Mouse (Mus musculus): ENCODE data around the gene Palm.

Palm gene

DNA sequence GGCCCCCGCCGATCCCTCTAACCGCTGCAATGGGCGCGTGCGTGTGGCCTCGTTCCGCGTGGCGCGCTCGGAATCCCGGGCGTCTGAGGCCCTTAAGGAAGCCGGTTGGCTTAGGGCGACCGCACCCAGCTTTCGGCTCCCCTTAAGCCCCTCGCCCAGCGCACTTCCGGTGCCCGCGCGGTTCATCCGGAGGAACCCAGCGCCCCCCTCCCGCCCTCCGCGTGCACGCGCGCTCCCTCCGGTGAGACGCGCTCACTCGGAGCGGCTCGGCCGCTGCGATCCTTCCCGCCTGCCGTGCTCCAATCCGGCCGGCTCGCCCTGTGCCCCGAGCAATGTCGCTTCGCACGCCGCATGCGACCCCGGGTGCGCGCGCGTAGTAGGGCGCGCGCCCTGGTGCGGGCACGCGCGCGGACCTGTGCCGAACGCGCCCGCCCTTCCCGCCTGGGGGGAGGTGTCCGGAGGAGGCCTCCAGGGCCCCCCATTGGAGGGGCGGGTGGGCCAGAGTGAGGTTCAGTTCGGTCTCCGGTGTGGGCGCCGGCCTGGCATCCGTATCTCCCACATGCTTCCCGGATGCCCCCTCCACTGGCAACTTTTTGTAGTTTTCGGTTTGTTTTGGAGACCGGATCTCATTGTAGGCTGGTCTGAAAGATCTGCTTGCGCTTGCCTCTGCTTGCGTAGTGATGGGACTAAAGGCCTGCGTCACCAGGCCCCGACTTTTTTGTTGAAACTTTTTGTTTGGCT is 61.6 kb downstream of the Palm start:
- DNase-seq (ENCODE audit: low read depth in 1 of 2, low spot score in 2 of 2): no peak

DNA sequence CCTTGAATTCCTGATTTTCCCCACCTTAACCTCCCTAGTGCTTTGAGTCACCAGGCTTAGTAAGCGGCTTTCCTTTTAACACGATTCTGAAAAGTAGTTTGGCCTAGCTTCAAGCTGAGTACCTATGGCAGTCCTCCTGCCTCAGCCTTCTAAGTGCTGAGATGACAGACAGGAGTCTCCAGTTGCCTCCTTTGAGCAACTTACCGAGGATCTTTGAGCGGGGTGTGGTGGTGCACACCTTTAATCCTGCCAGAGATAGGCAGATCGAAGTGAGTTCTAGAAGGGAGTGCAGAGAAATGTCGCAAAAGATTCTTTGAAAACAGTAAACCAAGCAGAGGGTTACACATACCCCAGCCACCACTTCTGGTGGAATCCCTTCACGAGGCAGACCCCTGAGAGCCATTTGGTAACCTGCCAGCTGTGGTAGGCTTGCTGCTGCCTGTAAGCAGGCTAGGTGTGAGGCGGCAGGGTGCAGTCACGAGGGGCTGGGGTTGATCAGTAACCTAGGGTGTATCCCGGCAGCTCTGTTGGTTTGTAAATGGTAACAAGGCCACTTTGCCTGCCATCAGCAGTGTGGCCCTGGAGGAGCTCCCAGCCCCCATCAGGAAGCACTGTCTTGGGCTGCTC is 62.3 kb downstream of the Palm start:
- no peak for DNase-seq (ENCODE audit: low read depth in 1 of 2, low spot score in 2 of 2)

DNA sequence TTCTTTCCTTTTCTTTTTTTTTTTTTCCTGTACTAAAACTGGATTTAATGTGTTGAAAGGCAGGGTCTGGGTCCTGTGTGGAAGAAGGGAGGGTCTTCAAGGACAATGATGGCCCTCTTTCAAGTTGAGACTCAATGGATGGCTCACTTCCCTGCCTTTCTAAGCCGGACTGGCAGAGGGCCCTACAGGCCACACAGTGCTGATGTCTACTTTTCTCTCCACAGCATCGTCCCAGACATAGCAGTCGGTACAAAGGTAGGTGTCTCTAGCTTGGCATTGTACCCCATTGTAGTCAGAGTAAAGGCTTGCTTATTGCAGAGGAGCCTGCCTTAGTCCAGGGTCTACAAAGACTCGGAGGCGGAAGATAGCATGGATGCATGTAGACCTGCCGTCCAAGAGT is 62.9 kb downstream of the Palm start:
- no peak for DNase-seq (ENCODE audit: low read depth in 1 of 2, low spot score in 2 of 2)

GRCm38 (mm10) chr10:79856704-79857451 is 63.5 kb downstream of the Palm start:
- DNase-seq (ENCODE audit: low read depth in 1 of 2, low spot score in 2 of 2): no peak

DNA sequence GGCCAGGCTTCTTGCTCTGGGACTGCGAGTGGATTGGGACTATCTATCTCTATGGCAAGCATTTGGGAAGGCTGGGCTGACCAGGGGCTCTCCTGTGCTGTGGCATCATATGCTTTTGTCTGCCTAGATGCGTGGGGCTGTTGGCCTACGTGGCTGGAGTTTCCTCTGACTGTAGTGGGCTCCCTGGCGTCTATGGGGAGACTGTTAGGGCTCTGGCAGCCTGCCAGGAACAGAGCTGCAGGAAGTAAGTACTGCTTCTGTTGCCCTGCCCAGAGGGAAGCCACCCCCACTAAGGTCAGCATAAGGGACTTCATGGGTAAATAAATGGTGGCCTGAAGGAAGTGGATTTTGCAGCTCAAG is 64.1 kb downstream of the Palm start:
- DNase-seq (ENCODE audit: low read depth in 1 of 2, low spot score in 2 of 2): peak in 1 of 2 experiments; percentile 47

GRCm38 (mm10) chr10:79857894-79858293 is 64.5 kb downstream of the Palm start:
- no peak for DNase-seq (ENCODE audit: low read depth in 1 of 2, low spot score in 2 of 2)

DNA sequence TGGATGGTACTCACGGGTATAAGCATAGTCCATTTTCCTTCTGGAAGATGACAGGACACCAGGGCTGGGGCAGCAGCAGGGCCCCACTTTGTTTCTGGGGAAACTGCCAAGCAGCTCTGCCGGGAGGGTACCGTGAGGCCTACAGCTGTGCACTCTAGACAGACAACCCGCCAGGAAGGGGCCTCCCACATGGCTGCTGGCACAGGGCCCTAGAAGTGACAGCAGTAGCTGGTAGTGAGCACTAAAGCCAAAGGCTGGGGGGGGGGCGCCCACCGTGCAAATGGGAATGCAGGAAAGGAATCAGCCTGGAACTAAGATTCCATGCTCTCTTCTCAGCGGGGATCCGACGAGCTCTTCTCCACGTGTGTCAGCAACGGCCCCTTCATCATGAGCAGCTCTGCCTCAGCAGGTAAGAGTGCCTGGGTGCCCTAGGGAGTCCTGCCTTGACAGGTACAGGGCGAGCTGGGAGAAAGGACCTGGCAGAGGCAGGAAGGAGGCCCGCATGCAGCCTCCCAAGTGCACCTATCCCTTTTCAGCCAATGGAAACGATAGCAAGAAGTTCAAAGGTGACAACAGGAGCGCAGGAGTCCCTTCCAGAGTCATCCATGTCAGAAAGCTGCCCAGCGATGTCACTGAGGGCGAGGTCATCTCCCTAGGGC is 65.2 kb downstream of the Palm start:
- no peak for DNase-seq (ENCODE audit: low read depth in 1 of 2, low spot score in 2 of 2)

GRCm38 (mm10) chr10:79859116-79859515 is 65.7 kb downstream of the Palm start:
- no peak for DNase-seq (ENCODE audit: low read depth in 1 of 2, low spot score in 2 of 2)

GRCm38 (mm10) chr10:79860079-79860911 is 66.9 kb downstream of the Palm start:
- DNase-seq (ENCODE audit: low read depth in 1 of 2, low spot score in 2 of 2): no peak

DNA sequence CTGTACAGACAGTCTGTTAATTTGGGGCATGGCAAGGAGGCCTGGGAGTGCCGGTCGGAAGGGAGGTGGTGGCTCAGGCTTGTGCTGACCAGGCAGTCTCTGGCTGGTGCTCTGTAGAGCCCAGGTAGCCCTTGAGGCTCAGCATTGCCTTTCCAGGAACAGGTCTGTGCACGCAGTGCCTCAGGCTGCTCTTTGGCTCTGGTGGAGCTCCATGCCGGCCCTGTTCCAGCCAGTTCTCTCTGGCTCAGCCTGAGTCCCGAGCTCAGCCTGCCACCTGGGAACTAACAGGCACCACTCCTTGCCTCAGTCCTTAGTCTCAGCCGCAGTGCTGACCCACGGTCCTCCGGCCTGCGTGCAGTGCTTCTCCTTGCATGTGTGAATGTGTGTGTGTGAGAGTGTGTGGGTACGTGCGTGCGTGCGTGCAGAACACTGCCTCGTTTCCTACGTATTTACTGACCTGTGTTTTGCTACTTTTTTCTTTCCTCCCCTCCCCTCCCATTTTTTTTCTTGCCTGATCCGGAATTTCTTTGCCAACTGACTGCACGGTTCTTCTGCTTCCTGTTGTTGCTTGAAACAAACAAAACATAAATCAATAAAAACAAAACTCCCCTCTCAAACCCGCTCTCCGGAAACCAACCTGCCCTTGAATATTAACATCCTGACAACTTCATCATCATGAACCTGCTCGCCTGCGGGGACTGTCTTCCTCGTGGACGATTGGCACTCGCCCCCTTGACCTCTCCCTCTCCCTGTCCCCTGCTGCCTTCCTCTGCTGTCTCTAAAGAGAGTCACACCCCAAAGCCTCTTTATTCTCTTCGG is 68.1 kb downstream of the Palm start:
- no peak for DNase-seq (ENCODE audit: low read depth in 1 of 2, low spot score in 2 of 2)

- no peak for DNase-seq (ENCODE audit: low read depth in 1 of 2, low spot score in 2 of 2)
These were observed 68.8 kb downstream of the Palm start for GRCm38 (mm10) chr10:79862049-79862788.

- DNase-seq (ENCODE audit: low read depth in 1 of 2, low spot score in 2 of 2): no peak
These were observed 69.6 kb downstream of the Palm start for GRCm38 (mm10) chr10:79862925-79863324.

DNA sequence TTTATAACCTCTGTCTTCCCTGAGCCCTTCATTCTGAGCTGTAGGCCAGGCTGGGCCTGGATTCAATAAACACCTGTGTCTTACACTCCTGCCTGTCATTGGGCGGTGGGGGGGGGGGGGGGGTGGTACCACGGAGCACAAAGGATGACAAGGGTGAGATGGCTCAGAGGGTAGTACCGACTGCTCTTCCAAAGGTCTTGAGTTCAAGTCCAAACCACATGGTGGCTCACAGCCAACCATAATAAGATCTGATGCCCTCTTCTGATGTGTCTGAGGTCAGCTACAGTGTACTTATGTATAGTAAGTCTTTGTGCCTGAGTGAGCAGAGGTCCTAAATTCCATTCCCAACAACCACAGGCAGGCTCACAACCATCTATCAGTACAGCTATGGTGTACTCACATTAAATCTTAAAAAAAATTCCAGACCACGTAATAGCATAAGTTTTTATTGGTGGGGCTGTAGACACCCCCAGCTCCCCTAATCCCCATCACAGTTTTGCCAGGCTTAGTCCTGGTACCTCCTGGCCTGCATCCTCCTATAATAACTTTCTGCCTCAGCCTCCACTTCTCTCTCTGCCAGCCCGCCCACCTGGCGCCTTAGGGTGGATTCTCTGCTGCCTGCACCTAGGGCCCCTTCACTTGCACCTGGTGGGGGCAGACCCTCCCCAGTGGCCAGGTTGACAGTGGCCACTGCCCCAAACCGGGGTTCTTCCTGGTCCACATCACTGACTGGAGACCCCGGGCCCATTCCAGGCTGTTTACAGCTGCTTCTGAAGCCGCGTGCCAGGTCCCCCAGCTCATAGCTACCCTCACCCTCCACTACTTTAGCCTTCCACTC is 71.2 kb downstream of the Palm start:
- DNase-seq (ENCODE audit: low read depth in 1 of 2, low spot score in 2 of 2): no peak

DNA sequence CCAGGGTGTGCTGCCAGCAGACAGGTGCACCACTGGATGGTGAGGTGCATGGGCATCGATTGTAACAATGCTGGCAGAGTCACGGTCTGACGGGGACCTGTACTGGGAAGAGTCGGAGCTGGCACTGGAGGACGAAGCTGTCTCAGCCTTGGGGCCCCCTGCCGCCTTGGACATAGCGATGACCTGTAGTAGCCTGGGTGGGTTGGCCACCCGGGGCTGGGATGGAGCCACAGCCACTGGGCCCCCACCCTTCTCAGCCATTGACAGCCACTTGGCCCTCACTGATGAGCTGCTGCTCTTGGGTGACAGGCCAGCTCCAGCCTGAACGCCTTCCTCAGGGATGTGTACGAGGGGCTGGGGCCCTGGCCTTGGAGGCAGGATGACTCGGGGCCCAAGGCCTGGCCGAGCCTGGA is 71.8 kb downstream of the Palm start:
- DNase-seq (ENCODE audit: low read depth in 1 of 2, low spot score in 2 of 2): no peak

GRCm38 (mm10) chr10:79865801-79866295 is 72.5 kb downstream of the Palm start:
- no peak for DNase-seq (ENCODE audit: low read depth in 1 of 2, low spot score in 2 of 2)

DNA sequence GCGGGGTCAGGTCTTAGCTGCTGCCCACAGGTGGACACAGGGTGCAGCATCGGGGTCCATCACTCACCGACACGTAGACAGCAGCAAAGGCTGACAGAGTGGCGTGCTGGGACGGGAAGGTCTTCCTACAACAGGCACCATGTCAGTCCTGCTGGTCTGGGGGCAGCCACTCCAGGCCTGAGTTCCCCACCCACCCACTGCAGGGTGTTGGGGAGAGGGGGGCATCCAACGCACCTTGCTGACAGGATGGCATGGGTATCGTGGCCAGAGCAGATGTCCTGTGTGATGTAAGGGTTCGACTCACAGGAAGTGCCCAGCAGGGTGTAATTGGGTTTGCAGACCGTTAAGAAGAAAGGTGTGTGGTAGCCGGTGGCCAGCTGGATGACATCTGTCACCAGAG is 73.2 kb downstream of the Palm start:
- DNase-seq (ENCODE audit: low read depth in 1 of 2, low spot score in 2 of 2): no peak
